Mouse (Mus musculus) left cerebral cortex, postnatal 25 days (tissue): ENCODE measurements around the gene Cmip. TPM values are rescaled to one million over a fixed set of nuclear protein-coding genes. Genes with fewer than 3 reads are reported as not detected.

Experiments
- DNase-seq, 2 experiments: peaks; one replicate each; pipeline ENCODE4 v3.0.0; 2022; ENCODE audit warnings: low spot score in 2 of 2, mixed read lengths in 1 of 2
- intact Hi-C: fragments of 180-260 bp; cut with DNase I; formaldehyde crosslinking; loops from one replicate; pipeline ENCODE4 v1.15.1; 2025
- total RNA-seq, 2 experiments: library from RNA; stranded (reverse); gene quantifications; 2 replicates each; pipeline ENCODE4 v1.2.3; 2021

Cmip gene
- total RNA-seq: 100 to 1,000 TPM; 325 to 362 TPM

- DNase-seq: peak; percentile 39 to 48
- intact Hi-C loops: loop anchor here (5.0 kb wide), 1 partner anchor 75 kb away; no protein-coding TSS in a partner anchor
These were observed at the start of gene Cmip for GRCm38 (mm10) chr8:117257029-117257820. Gene Cmip, plus strand, starts transcription at chr8:117257064.

- intact Hi-C loops: no loop called here
- DNase-seq: peak in 1 of 2 experiments; percentile 18
These were observed 47.7 kb upstream of the Cmip start for GRCm38 (mm10) chr8:117209150-117209549.

GRCm38 (mm10) chr8:117212100-117212499, 44.8 kb upstream of the Cmip start:
- no peak for DNase-seq
- intact Hi-C loops: no loop called here

GRCm38 (mm10) chr8:117217724-117218123, 39.1 kb upstream of the Cmip start:
- DNase-seq: no peak
- intact Hi-C loops: no loop called here

- intact Hi-C loops: loop anchor here (10.0 kb wide), 1 partner anchor 342 kb away; no protein-coding TSS in a partner anchor
These were observed 34.5 kb upstream of the Cmip start for GRCm38 (mm10) chr8:117222396-117222795.

GRCm38 (mm10) chr8:117224630-117225029, 32.2 kb upstream of the Cmip start:
- peak; percentile 85 to 91 for DNase-seq
- intact Hi-C loops: loop anchor here (1.0 to 10.0 kb wide), 3 partner anchors 156 to 340 kb away; no protein-coding TSS in a partner anchor

More at GRCm38 (mm10) chr8:117222396-117222795, 34.5 kb upstream of the Cmip start:
- DNase-seq: no peak

- intact Hi-C loops: loop anchor here (10.0 kb wide), 1 partner anchor 338 kb away; no protein-coding TSS in a partner anchor
- DNase-seq: no peak
These were observed 30.6 kb upstream of the Cmip start for GRCm38 (mm10) chr8:117226306-117226705.

GRCm38 (mm10) chr8:117227339-117227738, 29.5 kb upstream of the Cmip start:
- DNase-seq: no peak
- intact Hi-C loops: loop anchor here (10.0 kb wide), 1 partner anchor 337 kb away; no protein-coding TSS in a partner anchor

GRCm38 (mm10) chr8:117233199-117233598, 23.7 kb upstream of the Cmip start:
- no peak for DNase-seq
- intact Hi-C loops: no loop called here

- no peak for DNase-seq
- intact Hi-C loops: no loop called here
These were observed 20.3 kb upstream of the Cmip start for GRCm38 (mm10) chr8:117236531-117236930.

GRCm38 (mm10) chr8:117240326-117240725, 16.5 kb upstream of the Cmip start:
- no peak for DNase-seq
- intact Hi-C loops: no loop called here

GRCm38 (mm10) chr8:117240841-117241494, 15.9 kb upstream of the Cmip start:
- DNase-seq: no peak
- intact Hi-C loops: no loop called here

- no peak for DNase-seq
These were observed 15.0 kb upstream of the Cmip start for GRCm38 (mm10) chr8:117241848-117242247.

GRCm38 (mm10) chr8:117242286-117242685, 14.6 kb upstream of the Cmip start:
- no peak for DNase-seq
- intact Hi-C loops: no loop called here

More at GRCm38 (mm10) chr8:117241848-117242247, 15.0 kb upstream of the Cmip start:
- intact Hi-C loops: no loop called here

GRCm38 (mm10) chr8:117244601-117245000, 12.3 kb upstream of the Cmip start:
- intact Hi-C loops: no loop called here
- no peak for DNase-seq

- intact Hi-C loops: no loop called here
- no peak for DNase-seq
These were observed 8.5 kb upstream of the Cmip start for GRCm38 (mm10) chr8:117248341-117248740.

- no peak for DNase-seq
These were observed 5.7 kb upstream of the Cmip start for GRCm38 (mm10) chr8:117251086-117251681.

GRCm38 (mm10) chr8:117252650-117253049, 4.2 kb upstream of the Cmip start:
- intact Hi-C loops: no loop called here
- DNase-seq: no peak

More at GRCm38 (mm10) chr8:117251086-117251681, 5.7 kb upstream of the Cmip start:
- intact Hi-C loops: no loop called here

- intact Hi-C loops: no loop called here
- DNase-seq: no peak
These were observed 3.2 kb upstream of the Cmip start for GRCm38 (mm10) chr8:117253390-117254269.
